Mouse (Mus musculus): ENCODE measurements around the gene Gm20532. TPM values are rescaled to one million over a fixed set of nuclear protein-coding genes. Genes with fewer than 3 reads are reported as not detected.

Gene Gm20532
- polyA plus RNA-seq, 1 experiment from 2014 or later = not detected

DNA sequence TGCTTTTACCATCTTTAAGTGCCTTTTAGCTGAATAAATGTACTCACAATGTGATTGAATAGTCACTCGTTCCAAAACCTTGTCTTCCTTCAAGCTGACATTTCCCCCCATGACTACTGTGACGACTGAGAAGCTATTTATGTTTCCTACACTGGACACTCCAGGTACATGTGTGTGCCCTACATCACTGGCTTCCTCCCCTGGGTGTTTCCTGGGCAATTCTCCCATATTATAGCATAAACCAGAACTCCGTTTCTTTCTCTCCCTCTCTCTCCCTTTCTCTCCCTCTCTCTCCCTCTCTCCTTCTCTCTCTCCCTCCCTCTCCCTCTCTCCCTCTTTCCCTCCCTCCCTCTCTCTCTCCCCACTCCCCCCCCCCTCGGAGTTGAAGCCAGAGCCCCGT lies 12.6 kb upstream of the Gm20532 start:
- Histone ChIP-seq H3K4me2 (peak overlapping the region; percentile 9; the same call in 1 of the 2 replicates), H3K27me3 (replicated peaks) (no peaks in the 10 kb centered on the region), H3K36me3 (no peaks in the 10 kb centered on the region), H3K4me1 (peaks cover 13% of the 10 kb centered on the region), H3K4me3 (replicated peaks) (no peak overlapping the region), H3K9me3 (replicated peaks) (no peaks in the 10 kb centered on the region), H3K9ac (replicated peaks) (no peak overlapping the region), H3K27ac (replicated peaks) (peak overlapping the region; percentile 23; the same call in 1 of the 2 replicates)
- WGBS = 28% methylated on average over 5 of the region's 5 CpGs
- ATAC-seq (ENCODE audit: low FRiP score) = no peak

DNA sequence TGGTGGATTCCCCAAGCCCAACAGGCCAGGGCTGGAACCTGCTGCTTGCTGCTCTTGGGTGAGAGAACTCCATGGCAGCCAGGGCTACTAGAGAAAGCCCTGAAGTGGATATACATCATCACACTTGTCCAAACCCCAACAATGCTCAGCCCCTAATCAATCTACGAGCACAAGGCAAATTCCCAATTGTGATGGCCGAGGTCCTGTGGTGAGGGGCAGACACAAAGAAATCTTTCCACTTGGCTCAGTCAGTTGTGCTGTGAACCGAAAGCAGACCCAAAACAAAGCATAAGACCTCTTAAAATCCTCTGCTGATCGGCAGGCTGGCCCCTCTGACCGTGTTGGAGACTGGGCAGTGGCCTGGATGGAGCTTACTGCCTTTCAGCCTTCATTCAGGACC lies 11.6 kb upstream of the Gm20532 start:
- no peaks in the 10 kb centered on the region for H3K27me3 ChIP-seq (replicated peaks)
- H3K4me1 ChIP-seq = peaks cover 13% of the 10 kb centered on the region
- H3K27ac ChIP-seq (replicated peaks) = no peak overlapping the region
- no peak overlapping the region for H3K9ac ChIP-seq (replicated peaks)
- H3K9me3 ChIP-seq (replicated peaks) = no peaks in the 10 kb centered on the region
- no peaks in the 10 kb centered on the region for H3K36me3 ChIP-seq
- no peak for ATAC-seq (ENCODE audit: low FRiP score)
- WGBS = 19% methylated on average over 5 of the region's 5 CpGs
- no peak overlapping the region for H3K4me3 ChIP-seq (replicated peaks)
- H3K4me2 ChIP-seq = no peak overlapping the region

DNA sequence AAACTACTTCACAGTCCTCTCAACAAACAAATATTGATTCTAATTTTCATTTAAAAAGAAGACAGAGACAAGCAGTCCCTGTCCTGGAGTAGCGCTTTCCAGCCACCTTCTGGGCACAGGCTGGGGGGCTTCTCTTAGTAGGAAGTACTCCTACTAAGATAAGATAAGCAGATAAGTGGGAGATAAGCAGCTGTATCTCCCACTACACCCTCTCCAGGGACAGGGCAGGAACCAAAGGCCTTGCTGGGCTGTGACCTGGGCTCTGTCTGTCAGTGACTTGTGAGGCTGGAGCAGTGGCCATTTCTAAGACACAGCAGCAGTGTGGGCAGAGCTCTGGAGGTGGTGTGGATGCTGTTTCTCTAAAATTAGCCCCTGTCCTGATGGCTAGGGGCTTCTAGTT lies 11.1 kb upstream of the Gm20532 start:
- no peaks in the 10 kb centered on the region for H3K9me3 ChIP-seq (replicated peaks)

DNA sequence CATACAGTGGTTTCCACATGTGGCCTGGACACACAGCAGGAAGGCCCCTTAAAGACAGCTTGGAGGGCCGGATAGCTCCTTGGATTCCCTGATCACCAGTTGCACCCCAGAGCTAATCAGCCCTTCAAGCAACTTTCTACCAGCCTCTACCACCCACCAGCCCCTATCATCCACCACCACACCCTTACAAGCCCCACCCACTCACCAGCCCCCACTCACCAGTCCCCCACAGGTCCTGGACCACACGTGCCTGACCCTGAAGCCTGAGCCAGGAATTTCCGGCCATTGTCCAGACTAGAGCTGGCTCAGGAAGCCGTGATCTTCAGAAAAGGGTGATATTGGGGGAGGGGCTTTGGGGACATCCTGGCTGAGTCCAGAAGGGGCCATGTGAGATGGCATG lies 10.6 kb upstream of the Gm20532 start:
- Histone ChIP-seq H3K4me2 (no peak overlapping the region), H3K27me3 (replicated peaks) (no peaks in the 10 kb centered on the region), H3K4me3 (replicated peaks) (no peak overlapping the region), H3K36me3 (no peaks in the 10 kb centered on the region), H3K9me3 (replicated peaks) (no peaks in the 10 kb centered on the region), H3K4me1 (peaks cover 13% of the 10 kb centered on the region), H3K9ac (replicated peaks) (no peak overlapping the region), H3K27ac (replicated peaks) (no peak overlapping the region)
- 51% methylated on average over 4 of the region's 4 CpGs for WGBS
- ATAC-seq (ENCODE audit: low FRiP score) = no peak

More for the DNA sequence above, 11.1 kb upstream of the Gm20532 start:
- no peaks in the 10 kb centered on the region for H3K36me3 ChIP-seq
- no peak overlapping the region for H3K4me3 ChIP-seq (replicated peaks)
- H3K4me1 ChIP-seq = peaks cover 13% of the 10 kb centered on the region
- H3K9ac ChIP-seq (replicated peaks) = no peak overlapping the region
- no peak for ATAC-seq (ENCODE audit: low FRiP score)
- no peaks in the 10 kb centered on the region for H3K27me3 ChIP-seq (replicated peaks)
- no peak overlapping the region for H3K27ac ChIP-seq (replicated peaks)
- WGBS = 80% methylated on average over 1 of the region's 1 CpGs
- no peak overlapping the region for H3K4me2 ChIP-seq

DNA sequence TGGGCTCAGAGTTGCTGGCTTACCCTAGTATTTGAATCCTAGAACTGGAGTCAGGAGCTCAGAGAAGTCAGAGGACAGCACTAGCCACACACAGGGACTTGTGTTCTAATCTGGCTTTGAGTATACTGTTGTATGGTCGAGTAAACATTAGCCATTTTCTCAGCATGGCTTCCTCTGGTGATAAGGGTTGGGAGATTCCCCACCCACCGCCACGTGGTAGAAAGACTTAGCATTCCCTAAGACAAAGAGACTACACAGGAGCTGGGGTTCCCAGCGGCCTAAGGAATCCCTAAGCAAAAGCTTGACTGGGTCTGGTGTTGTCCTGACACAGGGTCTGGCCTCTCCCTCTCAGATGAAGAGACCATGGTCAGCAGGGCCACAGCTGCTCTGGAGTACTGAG lies 10.0 kb upstream of the Gm20532 start:
- 64% methylated on average over 4 of the region's 4 CpGs for WGBS
- H3K36me3 ChIP-seq = no peaks in the 10 kb centered on the region
- no peak for ATAC-seq (ENCODE audit: low FRiP score)
- no peak overlapping the region for H3K27ac ChIP-seq (replicated peaks)
- no peaks in the 10 kb centered on the region for H3K27me3 ChIP-seq (replicated peaks)
- no peak overlapping the region for H3K4me3 ChIP-seq (replicated peaks)
- peaks cover 13% of the 10 kb centered on the region for H3K4me1 ChIP-seq
- H3K9me3 ChIP-seq (replicated peaks) = no peaks in the 10 kb centered on the region
- H3K4me2 ChIP-seq = no peak overlapping the region
- no peak overlapping the region for H3K9ac ChIP-seq (replicated peaks)

DNA sequence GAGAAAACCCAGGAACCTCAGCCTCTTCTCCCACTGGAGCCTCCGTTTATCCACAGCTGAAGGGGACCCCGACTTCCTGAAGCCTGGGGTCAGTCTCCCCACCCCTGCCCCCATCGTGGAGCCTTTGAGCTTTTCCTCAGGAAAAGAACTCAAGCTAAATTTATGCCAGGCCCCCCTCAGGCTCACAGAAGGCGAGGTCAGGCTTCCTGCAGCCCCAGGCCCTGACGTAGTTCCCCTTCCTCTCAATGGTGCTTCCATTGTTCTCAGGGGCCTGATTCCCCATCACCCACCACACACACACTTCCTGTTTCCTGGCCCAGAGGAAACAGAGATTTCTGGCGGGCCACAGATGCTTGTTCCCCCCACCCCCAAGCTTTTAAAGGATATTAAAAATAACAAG lies 8.1 kb upstream of the Gm20532 start:
- Histone ChIP-seq H3K4me3 (replicated peaks) (no peak overlapping the region), H3K9me3 (replicated peaks) (no peaks in the 10 kb centered on the region), H3K9ac (replicated peaks) (0 out of 2 replicates have a peak overlapping the region, but pooled peaks have one; percentile 1), H3K4me1 (peaks cover 11% of the 10 kb centered on the region), H3K36me3 (no peaks in the 10 kb centered on the region), H3K4me2 (no peak overlapping the region), H3K27me3 (replicated peaks) (no peaks in the 10 kb centered on the region), H3K27ac (replicated peaks) (0 out of 2 replicates have a peak overlapping the region, but pooled peaks have one; percentile 48)
- no peak for ATAC-seq (ENCODE audit: low FRiP score)
- WGBS = 52% methylated on average over 6 of the region's 6 CpGs

DNA sequence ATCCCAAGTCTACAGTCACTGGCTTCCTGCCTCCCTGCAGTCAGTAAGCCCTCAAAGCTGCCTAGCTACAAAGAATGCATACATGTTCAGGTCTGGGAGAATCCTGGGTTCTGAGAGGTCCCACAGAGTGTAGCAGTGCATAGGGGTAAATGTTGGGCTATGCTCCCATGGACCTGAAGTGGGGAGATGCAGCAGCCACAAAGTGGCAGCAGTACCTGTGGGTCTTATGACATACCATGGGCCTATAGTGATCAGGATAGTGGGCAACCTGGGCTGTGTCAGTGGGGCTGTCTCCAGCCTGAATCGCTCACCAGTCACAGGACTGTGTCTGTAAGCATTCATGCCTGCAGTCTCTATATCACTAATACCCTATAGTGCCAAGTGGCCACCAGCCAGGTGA lies 6.7 kb upstream of the Gm20532 start, which contains the start of gene Egfl7:
Egfl7 (plus strand) TSS at position 301 of the 400 bp plus-strand sequence.
- no peak within 1 kb of the TSS for H3K4me3 ChIP-seq (replicated peaks)
- H3K4me2 ChIP-seq = no peak within 1 kb of the TSS
- 96% methylated on average over 1 of the region's 1 CpGs for WGBS
- H3K9me3 ChIP-seq (replicated peaks) = no peaks in the 10 kb centered on the region
- H3K9ac ChIP-seq (replicated peaks) = no peak within 1 kb of the TSS
- no peaks in the 10 kb centered on the region for H3K36me3 ChIP-seq
- H3K27me3 ChIP-seq (replicated peaks) = no peaks in the 10 kb centered on the region
- no peak for ATAC-seq (ENCODE audit: low FRiP score)
- no peak within 1 kb of the TSS for H3K27ac ChIP-seq (replicated peaks)
- 0 out of 2 replicates have a peak, but pooled peaks cover 6% of the 10 kb centered on the region for H3K4me1 ChIP-seq

DNA sequence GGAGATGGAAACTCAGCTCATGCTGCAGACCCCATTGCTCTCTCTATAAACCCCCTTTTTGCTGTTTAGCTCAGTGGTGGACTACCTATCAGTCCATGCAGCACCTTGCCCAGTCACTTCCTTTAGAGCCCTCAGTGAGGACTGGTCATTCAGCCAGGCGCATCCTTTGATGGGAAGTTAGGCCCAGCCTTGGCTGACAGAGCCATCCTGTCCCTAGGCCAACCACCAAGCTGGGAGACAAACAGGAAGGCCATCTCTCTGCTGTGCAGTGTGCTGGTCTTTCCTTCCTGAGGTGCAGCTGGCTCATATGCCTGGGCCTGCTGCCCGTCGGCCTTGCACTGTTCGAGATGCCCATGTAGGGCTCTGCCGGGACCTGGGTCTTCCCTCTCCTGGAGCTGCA lies 5.7 kb upstream of the Gm20532 start:
- Histone ChIP-seq H3K36me3 (no peaks in the 10 kb centered on the region), H3K9ac (replicated peaks) (no peak overlapping the region), H3K27ac (replicated peaks) (no peak overlapping the region), H3K27me3 (replicated peaks) (no peaks in the 10 kb centered on the region), H3K4me3 (replicated peaks) (no peak overlapping the region), H3K4me1 (0 out of 2 replicates have a peak, but pooled peaks cover 6% of the 10 kb centered on the region), H3K4me2 (no peak overlapping the region), H3K9me3 (replicated peaks) (no peaks in the 10 kb centered on the region)
- ATAC-seq (ENCODE audit: low FRiP score) = no peak
- 94% methylated on average over 5 of the region's 5 CpGs for WGBS

DNA sequence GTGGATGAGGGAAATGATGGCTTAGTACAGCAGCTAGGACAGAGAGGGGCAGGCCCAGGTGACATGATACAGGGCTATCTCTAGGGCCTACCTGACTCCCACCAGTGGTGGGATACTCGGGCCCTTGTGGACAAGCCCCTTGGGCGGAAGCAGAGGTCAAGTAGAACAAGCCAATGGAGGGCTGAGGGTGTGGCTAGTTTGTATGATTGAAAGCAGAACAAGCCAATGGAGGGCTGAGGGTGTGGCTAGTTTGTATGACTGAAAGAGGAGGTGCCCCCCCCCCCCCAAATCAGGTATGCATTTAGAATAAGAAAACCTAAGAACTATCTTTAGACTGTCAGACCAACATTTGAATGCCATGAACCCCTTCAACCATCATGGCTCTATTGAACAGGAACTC lies 4.2 kb upstream of the Gm20532 start:
- no peak overlapping the region for H3K4me2 ChIP-seq
- H3K9ac ChIP-seq (replicated peaks) = no peak overlapping the region
- H3K36me3 ChIP-seq = no peaks in the 10 kb centered on the region
- no peaks in the 10 kb centered on the region for H3K27me3 ChIP-seq (replicated peaks)
- H3K9me3 ChIP-seq (replicated peaks) = no peaks in the 10 kb centered on the region
- H3K4me1 ChIP-seq = peaks cover 16% of the 10 kb centered on the region
- no peak for ATAC-seq (ENCODE audit: low FRiP score)
- 74% methylated on average over 2 of the region's 2 CpGs for WGBS
- no peak overlapping the region for H3K4me3 ChIP-seq (replicated peaks)
- no peak overlapping the region for H3K27ac ChIP-seq (replicated peaks)

DNA sequence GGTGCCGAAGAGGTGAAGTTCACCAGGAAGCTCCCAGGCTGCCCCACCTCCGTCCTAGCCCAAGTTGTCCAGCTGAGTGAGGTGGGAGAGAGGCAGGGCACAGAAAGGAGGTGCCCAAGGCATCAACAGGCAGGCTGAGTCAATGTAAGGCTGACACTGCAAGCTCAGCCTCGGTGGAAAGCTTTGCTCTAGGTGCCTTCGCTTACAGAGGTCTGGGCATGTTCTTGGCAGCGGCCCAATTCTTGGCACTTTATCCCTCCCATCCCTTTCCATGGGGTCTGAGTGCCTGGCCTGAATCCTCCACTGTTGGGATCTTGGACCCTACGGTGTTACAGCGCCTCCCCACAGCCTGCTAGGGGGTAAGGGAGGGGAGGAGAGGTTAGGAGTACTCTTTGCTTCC lies 3.7 kb upstream of the Gm20532 start:
- H3K27ac ChIP-seq (replicated peaks) = no peak overlapping the region
- no peak for ATAC-seq (ENCODE audit: low FRiP score)
- no peak overlapping the region for H3K4me3 ChIP-seq (replicated peaks)
- H3K9ac ChIP-seq (replicated peaks) = no peak overlapping the region
- WGBS = 70% methylated on average over 7 of the region's 7 CpGs
- H3K9me3 ChIP-seq (replicated peaks) = no peaks in the 10 kb centered on the region
- H3K27me3 ChIP-seq (replicated peaks) = no peaks in the 10 kb centered on the region
- no peak overlapping the region for H3K4me2 ChIP-seq
- H3K36me3 ChIP-seq = no peaks in the 10 kb centered on the region
- peaks cover 20% of the 10 kb centered on the region for H3K4me1 ChIP-seq

DNA sequence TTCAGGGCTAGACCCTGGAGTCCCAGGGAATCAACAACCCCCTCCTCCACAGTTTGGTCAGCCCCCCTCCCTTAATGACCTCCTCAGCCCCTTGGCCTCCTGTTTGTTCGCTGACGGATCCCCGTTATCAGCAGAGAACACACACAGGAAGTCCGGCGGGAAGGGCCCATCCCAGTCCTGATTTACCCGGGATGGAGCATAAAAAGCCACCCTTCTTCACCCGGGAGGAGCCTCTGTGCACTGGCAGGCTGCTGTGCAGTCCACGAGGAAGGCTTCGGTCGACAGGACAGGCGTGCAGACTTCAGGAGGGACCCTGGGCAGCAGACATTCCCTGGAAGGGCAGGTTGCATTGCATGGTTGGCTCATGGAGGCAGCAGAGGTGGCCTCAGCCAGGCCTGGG lies 2.8 kb upstream of the Gm20532 start:
- Histone ChIP-seq H3K9ac (replicated peaks) (no peak overlapping the region), H3K9me3 (replicated peaks) (no peaks in the 10 kb centered on the region), H3K27me3 (replicated peaks) (no peaks in the 10 kb centered on the region), H3K36me3 (no peaks in the 10 kb centered on the region), H3K4me2 (no peak overlapping the region), H3K27ac (replicated peaks) (no peak overlapping the region), H3K4me1 (peaks cover 14% of the 10 kb centered on the region), H3K4me3 (replicated peaks) (peak overlapping the region; percentile 4)
- 70% methylated on average over 11 of the region's 11 CpGs for WGBS
- no peak for ATAC-seq (ENCODE audit: low FRiP score)

DNA sequence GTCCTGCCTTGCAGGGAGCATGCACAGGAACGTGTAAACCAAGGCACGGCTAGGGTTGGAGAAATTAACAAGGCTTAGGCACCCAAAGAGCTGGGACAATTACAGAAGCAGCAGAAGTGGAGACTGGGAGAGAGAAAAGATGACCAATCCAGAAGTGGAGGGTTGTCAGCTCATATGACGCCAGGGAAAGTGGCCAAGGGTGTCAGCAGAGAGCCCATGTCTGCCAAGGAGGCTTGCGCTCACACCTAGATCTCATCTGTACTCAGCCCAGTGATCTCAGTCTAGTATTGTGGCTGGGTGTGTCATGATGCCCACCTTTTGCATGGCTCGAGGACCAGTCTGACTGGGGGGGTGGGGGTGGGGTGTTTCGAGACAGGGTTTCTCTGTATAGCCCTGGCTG lies 726 bp upstream of the Gm20532 start:
- peaks cover 14% of the 10 kb centered on the region for H3K4me1 ChIP-seq
- H3K4me2 ChIP-seq = peak overlapping the region; percentile 81
- no peaks in the 10 kb centered on the region for H3K36me3 ChIP-seq
- H3K27me3 ChIP-seq (replicated peaks) = no peaks in the 10 kb centered on the region
- peak overlapping the region; percentile 58 for H3K4me3 ChIP-seq (replicated peaks)
- no peak overlapping the region for H3K9ac ChIP-seq (replicated peaks)
- peak overlapping the region; percentile 56 for H3K27ac ChIP-seq (replicated peaks)
- ATAC-seq (ENCODE audit: low FRiP score) = no peak
- WGBS = 56% methylated on average over 6 of the region's 6 CpGs
- H3K9me3 ChIP-seq (replicated peaks) = no peaks in the 10 kb centered on the region

DNA sequence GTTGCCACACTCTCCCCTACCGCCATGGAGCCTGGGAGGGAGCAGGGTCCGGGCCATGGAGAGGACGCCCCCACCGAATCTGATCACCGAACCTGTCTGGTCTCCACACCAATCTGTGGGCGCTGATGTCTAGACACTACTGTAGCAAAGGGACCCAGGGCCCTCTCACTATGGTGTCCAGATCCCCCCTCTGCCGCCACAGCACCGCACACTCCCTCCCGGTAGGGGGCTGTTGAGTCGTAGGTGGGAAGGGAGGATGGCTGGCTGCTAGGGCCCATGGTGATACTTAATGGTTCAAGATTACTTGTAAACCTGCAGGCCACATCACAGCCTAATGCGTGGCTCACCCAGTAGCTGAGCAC lies 586 bp downstream of the Gm20532 start:
- peak overlapping the region; percentile 58 for H3K4me3 ChIP-seq (replicated peaks)
- WGBS = 5% methylated on average over 11 of the region's 11 CpGs

More for the DNA sequence above, 586 bp downstream of the Gm20532 start:
- H3K27me3 ChIP-seq (replicated peaks) = no peaks in the 10 kb centered on the region
- H3K27ac ChIP-seq (replicated peaks) = peak overlapping the region; percentile 58
- ATAC-seq (ENCODE audit: low FRiP score) = peak; percentile 70
- H3K4me2 ChIP-seq = peak overlapping the region; percentile 81
- no peaks in the 10 kb centered on the region for H3K9me3 ChIP-seq (replicated peaks)
- H3K4me1 ChIP-seq = peaks cover 17% of the 10 kb centered on the region
- no peaks in the 10 kb centered on the region for H3K36me3 ChIP-seq
- H3K9ac ChIP-seq (replicated peaks) = peak overlapping the region; percentile 67

Measured in neural tube, embryonic 15.5 days (tissue).